Mouse (Mus musculus): ENCODE results near the gene Timm44.

- TF ChIP-seq CTCF (IDR thresholded peaks at IDR 0.05; ENCODE audit: borderline replicate concordance, insufficient read depth, low read length) = no peak
- no peak for TF ChIP-seq POLR2A (IDR thresholded peaks at IDR 0.05; ENCODE audit: low read depth, low read length)
Observed at GRCm38 (mm10) chr8:4319573-4319872, 43.8 kb upstream of the Timm44 start.
